ENCODE assay signal across 8 mouse cellular contexts in the genomic region with DNA sequence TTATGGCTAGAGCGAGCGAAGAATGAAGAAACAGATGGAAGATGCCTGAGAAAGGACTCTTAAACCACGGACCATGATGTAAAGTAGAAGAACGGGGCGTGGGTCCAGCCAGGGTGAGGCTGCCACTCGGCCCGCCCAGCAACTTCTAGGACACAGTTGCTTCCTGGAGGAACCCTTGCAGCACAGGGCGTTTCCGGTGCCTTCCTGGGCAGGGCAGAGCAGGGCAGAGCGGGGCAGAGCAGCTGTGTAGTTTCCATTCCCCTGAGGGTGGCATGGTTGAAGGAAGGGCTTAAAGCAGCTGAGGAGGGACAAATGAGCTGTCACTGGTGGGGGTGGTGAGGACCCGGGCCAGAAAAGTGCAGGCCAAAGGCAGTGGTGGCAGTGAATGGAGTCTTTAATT. TPM values are rescaled to one million over a fixed set of nuclear protein-coding genes. Genes with fewer than 3 reads are reported as not detected.
DNase-seq lines count a peak whose midpoint lies in the region; ATAC-seq and TF ChIP-seq lines count a peak whose summit lies in the region.

No protein-coding gene starts in this region.

- no peak overlapping the region for H3K9ac ChIP-seq in embryonic facial prominence, embryonic 15.5 days
- H3K9ac ChIP-seq in liver, embryonic 12.5 days = no peak overlapping the region

- no peaks in the 10 kb centered on the region for H3K36me3 ChIP-seq in kidney, adult 2 months (ENCODE audit: control insufficient read depth, insufficient read depth, low read length)
- H3K36me3 ChIP-seq in embryonic facial prominence, embryonic 15.5 days = 0 out of 2 replicates have a peak, but pooled peaks cover 2% of the 10 kb centered on the region
- H3K36me3 ChIP-seq in liver, embryonic 12.5 days = 0 out of 2 replicates have a peak, but pooled peaks cover 6% of the 10 kb centered on the region

- H3K27ac ChIP-seq in kidney, adult 2 months (ENCODE audit: insufficient read depth, low read depth, low read length) = peak overlapping the region; percentile 36; the same call in 1 of the 2 replicates
- H3K27ac ChIP-seq in embryonic facial prominence, embryonic 15.5 days (replicated peaks) = no peak overlapping the region; the same call in 1 of the 2 replicates
- no peak overlapping the region for H3K27ac ChIP-seq in liver, embryonic 12.5 days

- TF ChIP-seq CTCF in kidney, adult 2 months (conservative IDR thresholded peaks at IDR 0.05; ENCODE audit: insufficient read depth, insufficient read length, low read depth, low read length) = no peak

- no peak overlapping the region for H3K4me3 ChIP-seq in kidney, adult 2 months (ENCODE audit: insufficient read depth, low read depth, low read length)
- no peak overlapping the region for H3K4me3 ChIP-seq in embryonic facial prominence, embryonic 15.5 days (replicated peaks)
- no peak overlapping the region for H3K4me3 ChIP-seq in liver, embryonic 12.5 days

- H3K27me3 ChIP-seq in kidney, adult 2 months (replicated peaks; ENCODE audit: control insufficient read depth, insufficient read depth, low read length) = no peaks in the 10 kb centered on the region
- H3K27me3 ChIP-seq in embryonic facial prominence, embryonic 15.5 days = no peaks in the 10 kb centered on the region
- H3K27me3 ChIP-seq in liver, embryonic 12.5 days (replicated peaks) = no peaks in the 10 kb centered on the region

- TF ChIP-seq POLR2A in kidney, adult 2 months (IDR thresholded peaks at IDR 0.05; ENCODE audit: low read depth, low read length) = no peak

- H3K4me1 ChIP-seq in kidney, adult 2 months (ENCODE audit: control insufficient read depth, insufficient read depth, low read length) = peaks cover 5% of the 10 kb centered on the region; the same call in 1 of the 2 replicates
- peaks cover 7% of the 10 kb centered on the region; the same call in 1 of the 2 replicates for H3K4me1 ChIP-seq in embryonic facial prominence, embryonic 15.5 days
- 0 out of 2 replicates have a peak, but pooled peaks cover 4% of the 10 kb centered on the region for H3K4me1 ChIP-seq in liver, embryonic 12.5 days

- 66% methylated on average over 11 of the region's 11 CpGs for WGBS in kidney, adult 2 months
- WGBS in embryonic facial prominence, embryonic 15.5 days = 65% methylated on average over 11 of the region's 11 CpGs
- 57% methylated on average over 11 of the region's 11 CpGs for WGBS in liver, embryonic 12.5 days (ENCODE audit: insufficient replicate concordance)

- no peaks in the 10 kb centered on the region for H3K9me3 ChIP-seq in embryonic facial prominence, embryonic 15.5 days (replicated peaks)
- no peaks in the 10 kb centered on the region for H3K9me3 ChIP-seq in liver, embryonic 12.5 days (replicated peaks)

- peak; percentile 73 for ATAC-seq in embryonic facial prominence, embryonic 15.5 days (ENCODE audit: insufficient number of reproducible peaks, low FRiP score, low TSS enrichment, low read depth)
- ATAC-seq in liver, embryonic 12.5 days = peak; percentile 27; the same call in 1 of the 2 replicates
- peak; percentile 61 for ATAC-seq in neutrophil, adult 5-6 weeks (ENCODE audit: extremely low read depth, insufficient number of reproducible peaks, low FRiP score, poor library complexity, severe bottlenecking)
- ATAC-seq in cerebellum, adult (ENCODE audit: insufficient number of reproducible peaks, low FRiP score, low TSS enrichment) = no peak

- no peak overlapping the region for H3K4me2 ChIP-seq in embryonic facial prominence, embryonic 15.5 days (replicated peaks)
- peak overlapping the region; percentile 13 for H3K4me2 ChIP-seq in liver, embryonic 12.5 days

- peak; percentile 53 for DNase-seq in kidney, adult 2 months
- no peak for DNase-seq in kidney, adult 9 months
- no peak for DNase-seq in MN1 (ENCODE audit: low spot score)
- no peak for DNase-seq in frontal cortex, postnatal 10 days (ENCODE audit: low spot score in 2 of 2)

RNA-seq across cellular contexts. Expression of a gene that starts 48.3 kb away (rescaled TPM):
- polyA plus RNA-seq in kidney, adult 2 months (2012; rRNA removed) = 16.8 and 17.6 TPM in 2 replicates
- polyA plus RNA-seq in embryonic facial prominence, embryonic 15.5 days (2015; fragmentation: Nextera tagmentation; extraction: Ambion mirVana) = 49.8 and 50.9 TPM in 2 replicates
- 7.0 and 7.7 TPM in 2 replicates for polyA plus RNA-seq in liver, embryonic 12.5 days (2016; fragmentation: Nextera tagmentation; extraction: Ambion mirVana)
- total RNA-seq in neutrophil, adult 5-6 weeks (2017) = 90.1 and 93.1 TPM in 2 replicates

RNA-seq across cellular contexts. Expression of a gene that starts 58.1 kb away (rescaled TPM):
- 34.3 and 37.6 TPM in 2 replicates for polyA plus RNA-seq in kidney, adult 2 months (2012; rRNA removed)
- polyA plus RNA-seq in embryonic facial prominence, embryonic 15.5 days (2015; fragmentation: Nextera tagmentation; extraction: Ambion mirVana) = 37.2 and 38.0 TPM in 2 replicates
- 17.9 and 18.1 TPM in 2 replicates for polyA plus RNA-seq in liver, embryonic 12.5 days (2016; fragmentation: Nextera tagmentation; extraction: Ambion mirVana)
- 111 and 121 TPM in 2 replicates for total RNA-seq in neutrophil, adult 5-6 weeks (2017)
